Mouse (Mus musculus): Measurements from ENCODE around the gene Mars2. TPM values are rescaled to one million over a fixed set of nuclear protein-coding genes. Genes with fewer than 3 reads are reported as not detected.

Gene Mars2
- total RNA-seq, 1 experiment from 2014 or later = 8.3 TPM

GRCm38 (mm10) chr1:55213936-55214335 lies 23.0 kb upstream of the Mars2 start:
- no peak for ATAC-seq (replicated peaks in 1 of 2; ENCODE audit: insufficient read depth in 1 of 2, low FRiP score in 2 of 2, low TSS enrichment in 1 of 2, low read depth in 1 of 2, poor library complexity in 2 of 2, severe bottlenecking in 2 of 2)

- ATAC-seq (replicated peaks in 1 of 2; ENCODE audit: insufficient read depth in 1 of 2, low FRiP score in 2 of 2, low TSS enrichment in 1 of 2, low read depth in 1 of 2, poor library complexity in 2 of 2, severe bottlenecking in 2 of 2) = peak; percentile 87 to 90
Measured at GRCm38 (mm10) chr1:55215185-55215813, 21.7 kb upstream of the Mars2 start.

GRCm38 (mm10) chr1:55217191-55217590 lies 19.8 kb upstream of the Mars2 start:
- no peak for ATAC-seq (replicated peaks in 1 of 2; ENCODE audit: insufficient read depth in 1 of 2, low FRiP score in 2 of 2, low TSS enrichment in 1 of 2, low read depth in 1 of 2, poor library complexity in 2 of 2, severe bottlenecking in 2 of 2)

GRCm38 (mm10) chr1:55221352-55221751 lies 15.6 kb upstream of the Mars2 start:
- no peak for ATAC-seq (replicated peaks in 1 of 2; ENCODE audit: insufficient read depth in 1 of 2, low FRiP score in 2 of 2, low TSS enrichment in 1 of 2, low read depth in 1 of 2, poor library complexity in 2 of 2, severe bottlenecking in 2 of 2)

- no peak for ATAC-seq (replicated peaks in 1 of 2; ENCODE audit: insufficient read depth in 1 of 2, low FRiP score in 2 of 2, low TSS enrichment in 1 of 2, low read depth in 1 of 2, poor library complexity in 2 of 2, severe bottlenecking in 2 of 2)
Measured at GRCm38 (mm10) chr1:55223026-55223425, 14.0 kb upstream of the Mars2 start.

- ATAC-seq (replicated peaks in 1 of 2; ENCODE audit: insufficient read depth in 1 of 2, low FRiP score in 2 of 2, low TSS enrichment in 1 of 2, low read depth in 1 of 2, poor library complexity in 2 of 2, severe bottlenecking in 2 of 2) = 0 out of 4 replicates have a peak, but pooled peaks of 1 of the 2 experiments have one; percentile 24
Measured at GRCm38 (mm10) chr1:55224111-55224510, 12.9 kb upstream of the Mars2 start.

GRCm38 (mm10) chr1:55225398-55225797 lies 11.6 kb upstream of the Mars2 start:
- 0 out of 4 replicates have a peak, but pooled peaks of 1 of the 2 experiments have one; percentile 4 for ATAC-seq (replicated peaks in 1 of 2; ENCODE audit: insufficient read depth in 1 of 2, low FRiP score in 2 of 2, low TSS enrichment in 1 of 2, low read depth in 1 of 2, poor library complexity in 2 of 2, severe bottlenecking in 2 of 2)

- peak; percentile 53 to 62 for ATAC-seq (replicated peaks in 1 of 2; ENCODE audit: insufficient read depth in 1 of 2, low FRiP score in 2 of 2, low TSS enrichment in 1 of 2, low read depth in 1 of 2, poor library complexity in 2 of 2, severe bottlenecking in 2 of 2)
Measured at GRCm38 (mm10) chr1:55226011-55226857, 10.7 kb upstream of the Mars2 start, which contains the start of gene Rftn2. Gene Rftn2, minus strand, starts transcription at chr1:55226782.

GRCm38 (mm10) chr1:55227376-55227775 lies 9.6 kb upstream of the Mars2 start:
- no peak for ATAC-seq (replicated peaks in 1 of 2; ENCODE audit: insufficient read depth in 1 of 2, low FRiP score in 2 of 2, low TSS enrichment in 1 of 2, low read depth in 1 of 2, poor library complexity in 2 of 2, severe bottlenecking in 2 of 2)

GRCm38 (mm10) chr1:55228256-55228884 lies 8.6 kb upstream of the Mars2 start:
- no peak for ATAC-seq (replicated peaks in 1 of 2; ENCODE audit: insufficient read depth in 1 of 2, low FRiP score in 2 of 2, low TSS enrichment in 1 of 2, low read depth in 1 of 2, poor library complexity in 2 of 2, severe bottlenecking in 2 of 2)

GRCm38 (mm10) chr1:55234910-55235520 lies 2.0 kb upstream of the Mars2 start:
- ATAC-seq (replicated peaks in 1 of 2; ENCODE audit: insufficient read depth in 1 of 2, low FRiP score in 2 of 2, low TSS enrichment in 1 of 2, low read depth in 1 of 2, poor library complexity in 2 of 2, severe bottlenecking in 2 of 2) = no peak

- no peak for ATAC-seq (replicated peaks in 1 of 2; ENCODE audit: insufficient read depth in 1 of 2, low FRiP score in 2 of 2, low TSS enrichment in 1 of 2, low read depth in 1 of 2, poor library complexity in 2 of 2, severe bottlenecking in 2 of 2)
Measured at GRCm38 (mm10) chr1:55236487-55236886, 490 bp upstream of the Mars2 start.

GRCm38 (mm10) chr1:55237643-55238161 lies 725 bp downstream of the Mars2 start:
- no peak for ATAC-seq (replicated peaks in 1 of 2; ENCODE audit: insufficient read depth in 1 of 2, low FRiP score in 2 of 2, low TSS enrichment in 1 of 2, low read depth in 1 of 2, poor library complexity in 2 of 2, severe bottlenecking in 2 of 2)

- ATAC-seq (replicated peaks in 1 of 2; ENCODE audit: insufficient read depth in 1 of 2, low FRiP score in 2 of 2, low TSS enrichment in 1 of 2, low read depth in 1 of 2, poor library complexity in 2 of 2, severe bottlenecking in 2 of 2) = no peak
Measured at GRCm38 (mm10) chr1:55238496-55238895, 1.5 kb downstream of the Mars2 start.

- peak in 1 of 2 experiments; percentile 66; a peak in 2 of 4 replicates for ATAC-seq (replicated peaks in 1 of 2; ENCODE audit: insufficient read depth in 1 of 2, low FRiP score in 2 of 2, low TSS enrichment in 1 of 2, low read depth in 1 of 2, poor library complexity in 2 of 2, severe bottlenecking in 2 of 2)
Measured at GRCm38 (mm10) chr1:55239237-55239636, 2.3 kb downstream of the Mars2 start.

- no peak for ATAC-seq (replicated peaks in 1 of 2; ENCODE audit: insufficient read depth in 1 of 2, low FRiP score in 2 of 2, low TSS enrichment in 1 of 2, low read depth in 1 of 2, poor library complexity in 2 of 2, severe bottlenecking in 2 of 2)
Measured at GRCm38 (mm10) chr1:55246374-55246773, 9.4 kb downstream of the Mars2 start.

GRCm38 (mm10) chr1:55264385-55264784 lies 27.4 kb downstream of the Mars2 start:
- no peak for ATAC-seq (replicated peaks in 1 of 2; ENCODE audit: insufficient read depth in 1 of 2, low FRiP score in 2 of 2, low TSS enrichment in 1 of 2, low read depth in 1 of 2, poor library complexity in 2 of 2, severe bottlenecking in 2 of 2)
